Mouse (Mus musculus) G1E (cell line): Measurements from ENCODE around the gene Aktip. TPM values are rescaled to one million over a fixed set of nuclear protein-coding genes. Genes with fewer than 3 reads are reported as not detected.

Experiments
- ATAC-seq: 2 replicates; pipeline ENCODE4 v1.8.0; 2016; ENCODE audit warnings: mild to moderate bottlenecking; ENCODE audit not compliant: insufficient number of reproducible peaks, poor library complexity, low FRiP score, severe bottlenecking; ENCODE audit errors: extremely low read depth
- DNase-seq: peaks from one replicate; pipeline ENCODE4 v3.0.0; 2012; ENCODE audit warnings: low spot score
- H3K27me3 ChIP-seq: 2 replicates; pipeline ENCODE4 v1.6.1; 2012; ENCODE audit warnings: mild to moderate bottlenecking, low read length, inconsistent platforms; ENCODE audit not compliant: insufficient read depth
- H3K36me3 ChIP-seq: replicated peaks from 2 replicates; pipeline ENCODE3; 2012; ENCODE audit warnings: mild to moderate bottlenecking, inconsistent platforms
- H3K4me1 ChIP-seq: 2 replicates; pipeline ENCODE4 v1.6.1; 2012; ENCODE audit warnings: low read depth, low read length, inconsistent platforms, mixed read lengths; ENCODE audit not compliant: insufficient read depth
- H3K4me3 ChIP-seq: 2 replicates; pipeline ENCODE4 v1.5.1; 2012; ENCODE audit warnings: low read depth, mild to moderate bottlenecking, inconsistent platforms, low read length, moderate library complexity, mixed read lengths
- H3K9me3 ChIP-seq: replicated peaks from 2 replicates; pipeline ENCODE4 v1.6.1; 2012; ENCODE audit warnings: inconsistent platforms
- CTCF ChIP-seq: IDR thresholded peaks from 2 replicates; pipeline ENCODE4 v1.5.1; 2012; ENCODE audit warnings: low read depth, low read length, inconsistent platforms, mixed read lengths
- GATA1 ChIP-seq: IDR thresholded peaks from 2 replicates; pipeline ENCODE4 v1.6.1; 2012; ENCODE audit warnings: borderline replicate concordance, low read length, inconsistent platforms, mixed read lengths
- GATA2 ChIP-seq: IDR thresholded peaks from 2 replicates; pipeline ENCODE4 v1.6.1; 2012; ENCODE audit warnings: low read depth, low read length, inconsistent platforms, borderline replicate concordance
- POLR2AphosphoS5 ChIP-seq: IDR thresholded peaks from 2 replicates; pipeline ENCODE4 v1.6.1; 2012; ENCODE audit warnings: low read depth, low read length, inconsistent platforms; ENCODE audit not compliant: insufficient replicate concordance
- TAL1 ChIP-seq: conservative IDR thresholded peaks from 2 replicates; pipeline ENCODE4 v1.6.1; 2012; ENCODE audit warnings: low read depth, low read length, inconsistent platforms, mixed read lengths
- polyA plus RNA-seq: library from polyadenylated mRNA; stranded (reverse); fragments of >175 nt; gene quantifications from 2 replicates; pipeline ENCODE4 v1.2.3, GENCODE M21; 2012
- total RNA-seq, 2 experiments: library from RNA; stranded (forward) in 1 of 2; stranded (reverse) in 1 of 2; fragments of 200-1000 nt in 1 of 2; fragments of >200 nt in 1 of 2; fragmentation: Nextera tagmentation in 1 of 2; gene quantifications; 2 replicates each; pipeline ENCODE4 v1.2.3; 2014 to 2017

Gene Aktip
- total and polyA plus RNA-seq, 3 experiments: 2.4 to 18.3 (median 12.3) TPM

GRCm38 (mm10) chr8:91197233-91197632 lies 2.5 kb downstream of the Aktip start:
- H3K4me1 ChIP-seq: no peaks in the 10 kb centered on the region
- H3K36me3 ChIP-seq: no peaks in the 10 kb centered on the region
- TF ChIP-seq GATA2 (no peak), POLR2AphosphoS5 (no peak), GATA1 (no peak), TAL1 (no peak), CTCF (no peak)
- ATAC-seq (no peak), DNase-seq (no peak)
- peaks cover 13% of the 10 kb centered on the region for H3K27me3 ChIP-seq
- no peaks in the 10 kb centered on the region for H3K9me3 ChIP-seq
- no peak overlapping the region for H3K4me3 ChIP-seq

- no peaks in the 10 kb centered on the region for H3K36me3 ChIP-seq
- no peaks in the 10 kb centered on the region for H3K9me3 ChIP-seq
- DNase-seq (no peak), ATAC-seq (no peak)
- H3K27me3 ChIP-seq: peaks cover 13% of the 10 kb centered on the region
- no peak for TF ChIP-seq GATA1
- TF ChIP-seq GATA2: no peak
- no peak for TF ChIP-seq CTCF
- TF ChIP-seq POLR2AphosphoS5: no peak
- no peak for TF ChIP-seq TAL1
- no peak overlapping the region for H3K4me3 ChIP-seq
- H3K4me1 ChIP-seq: no peaks in the 10 kb centered on the region
Measured at GRCm38 (mm10) chr8:91196661-91197060, 3.1 kb downstream of the Aktip start.

GRCm38 (mm10) chr8:91194081-91194480 lies 5.7 kb downstream of the Aktip start:
- no peak for DNase-seq
- TF ChIP-seq GATA1 (no peak), CTCF (no peak), TAL1 (no peak), GATA2 (no peak), POLR2AphosphoS5 (no peak)
- H3K36me3 ChIP-seq: no peaks in the 10 kb centered on the region
- H3K9me3 ChIP-seq: no peaks in the 10 kb centered on the region
- H3K4me1 ChIP-seq: no peaks in the 10 kb centered on the region
- peaks cover 15% of the 10 kb centered on the region for H3K27me3 ChIP-seq
- ATAC-seq: no peak
- no peak overlapping the region for H3K4me3 ChIP-seq

- DNase-seq: no peak
- Histone ChIP-seq H3K36me3 (no peaks in the 10 kb centered on the region), H3K4me3 (no peak overlapping the region), H3K9me3 (no peaks in the 10 kb centered on the region), H3K4me1 (no peaks in the 10 kb centered on the region), H3K27me3 (peaks cover 15% of the 10 kb centered on the region)
- ATAC-seq: no peak
- TF ChIP-seq TAL1 (no peak), CTCF (no peak), POLR2AphosphoS5 (no peak), GATA1 (no peak), GATA2 (no peak)
Measured at GRCm38 (mm10) chr8:91192941-91193340, 6.8 kb downstream of the Aktip start.

GRCm38 (mm10) chr8:91190816-91191340 lies 8.9 kb downstream of the Aktip start:
- ATAC-seq: no peak
- no peaks in the 10 kb centered on the region for H3K4me1 ChIP-seq
- H3K4me3 ChIP-seq: no peak overlapping the region
- TF ChIP-seq CTCF: no peak
- TF ChIP-seq POLR2AphosphoS5: no peak
- no peak for TF ChIP-seq TAL1
- TF ChIP-seq GATA1: no peak
- no peak for TF ChIP-seq GATA2
- H3K36me3 ChIP-seq: no peaks in the 10 kb centered on the region
- peaks cover 15% of the 10 kb centered on the region for H3K27me3 ChIP-seq
- no peak for DNase-seq
- H3K9me3 ChIP-seq: no peaks in the 10 kb centered on the region

- no peaks in the 10 kb centered on the region for H3K9me3 ChIP-seq
- 0 out of 2 replicates have a peak, but pooled peaks cover 2% of the 10 kb centered on the region for H3K27me3 ChIP-seq
- H3K4me1 ChIP-seq: no peaks in the 10 kb centered on the region
- ATAC-seq: no peak
- H3K36me3 ChIP-seq: no peaks in the 10 kb centered on the region
- TF ChIP-seq TAL1: no peak
- no peak for TF ChIP-seq CTCF
- TF ChIP-seq GATA2: no peak
- no peak for TF ChIP-seq POLR2AphosphoS5
- no peak for TF ChIP-seq GATA1
- H3K4me3 ChIP-seq: no peak overlapping the region
- DNase-seq: no peak
Measured at GRCm38 (mm10) chr8:91188152-91188551, 11.6 kb downstream of the Aktip start.

- no peak for DNase-seq
- H3K4me1 ChIP-seq: no peaks in the 10 kb centered on the region
- no peak overlapping the region for H3K4me3 ChIP-seq
- ATAC-seq: no peak
- no peaks in the 10 kb centered on the region for H3K9me3 ChIP-seq
- 0 out of 2 replicates have a peak, but pooled peaks cover 2% of the 10 kb centered on the region for H3K27me3 ChIP-seq
- no peak for TF ChIP-seq GATA1
- TF ChIP-seq TAL1: no peak
- TF ChIP-seq CTCF: no peak
- TF ChIP-seq POLR2AphosphoS5: no peak
- no peak for TF ChIP-seq GATA2
- H3K36me3 ChIP-seq: no peaks in the 10 kb centered on the region
Measured at GRCm38 (mm10) chr8:91186372-91186771, 13.4 kb downstream of the Aktip start.
